Mouse (Mus musculus) bone marrow macrophage, adult 2 months (primary cell): ENCODE data around the gene Abhd8.
"Not testable (repeated sequence)": the region's sequence is repeated elsewhere in the genome, so short reads cannot be mapped to it uniquely, and the experiment has no call there.

Experiments
- CTCF ChIP-seq: IDR thresholded peaks from 2 replicates; pipeline ENCODE4 v1.5.1; 2012; ENCODE audit warnings: low read depth, mild to moderate bottlenecking, low read length, moderate library complexity
- POLR2A ChIP-seq: IDR thresholded peaks from 2 replicates; pipeline ENCODE4 v1.6.1; 2012; ENCODE audit warnings: mild to moderate bottlenecking, low read depth, low read length, borderline replicate concordance

DNA sequence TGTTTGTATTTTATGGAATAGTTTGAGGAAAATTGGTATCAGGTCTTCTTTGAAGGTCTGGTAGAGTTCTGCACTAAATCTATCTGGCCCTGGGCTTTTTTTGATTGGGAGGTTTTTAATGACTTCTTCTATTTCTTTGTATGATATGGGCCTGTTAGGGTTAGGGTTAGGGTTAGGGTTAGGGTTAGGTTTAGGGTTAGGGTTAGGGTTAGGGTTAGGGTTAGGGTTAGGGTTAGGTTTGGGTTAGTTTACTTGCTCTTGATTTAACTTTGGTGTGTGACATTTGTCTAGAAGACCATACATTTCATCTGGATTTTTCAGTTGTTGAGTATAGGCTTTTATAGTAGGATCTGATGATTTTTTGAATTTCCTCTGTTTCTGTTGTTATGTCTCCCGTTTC, 30.5 kb downstream of the Abhd8 start:
- not testable (repeated sequence) for TF ChIP-seq CTCF, POLR2A
